Mouse (Mus musculus): Measurements from ENCODE around the gene Olfr711. TPM values are rescaled to one million over a fixed set of nuclear protein-coding genes. Genes with fewer than 3 reads are reported as not detected.
"Not testable (repeated sequence)": the region's sequence is repeated elsewhere in the genome, so short reads cannot be mapped to it uniquely, and the experiment has no call there.

Gene Olfr711
- polyA plus RNA-seq (2015; fragmentation: Nextera tagmentation; extraction: Ambion mirVana): not detected in 2 replicates

GRCm38 (mm10) chr7:106975353-106975752 lies at the start of gene Olfr711:
Gene Olfr711, minus strand, starts transcription at chr7:106975453.
- ATAC-seq: no peak
- Histone ChIP-seq H3K4me3 (ENCODE audit: low read depth, low read length) (no peak within 1 kb of the TSS), H3K27ac (ENCODE audit: low read depth, low read length) (no peak within 1 kb of the TSS), H3K9ac (ENCODE audit: low read depth, low read length) (no peak within 1 kb of the TSS), H3K9me3 (ENCODE audit: control insufficient read depth) (no peaks in the 10 kb centered on the region), H3K27me3 (replicated peaks; ENCODE audit: control insufficient read depth, insufficient read depth, low read length) (no peaks in the 10 kb centered on the region), H3K4me2 (replicated peaks; ENCODE audit: low read depth) (no peak within 1 kb of the TSS), H3K4me1 (replicated peaks; ENCODE audit: control insufficient read depth, insufficient read depth, low read length) (no peaks in the 10 kb centered on the region), H3K36me3 (ENCODE audit: control insufficient read depth, insufficient read depth) (no peaks in the 10 kb centered on the region)
- WGBS: 54% methylated on average over 1 of the region's 1 CpGs
- TF ChIP-seq CTCF (IDR thresholded peaks at IDR 0.05; ENCODE audit: low read depth): no peak

DNA sequence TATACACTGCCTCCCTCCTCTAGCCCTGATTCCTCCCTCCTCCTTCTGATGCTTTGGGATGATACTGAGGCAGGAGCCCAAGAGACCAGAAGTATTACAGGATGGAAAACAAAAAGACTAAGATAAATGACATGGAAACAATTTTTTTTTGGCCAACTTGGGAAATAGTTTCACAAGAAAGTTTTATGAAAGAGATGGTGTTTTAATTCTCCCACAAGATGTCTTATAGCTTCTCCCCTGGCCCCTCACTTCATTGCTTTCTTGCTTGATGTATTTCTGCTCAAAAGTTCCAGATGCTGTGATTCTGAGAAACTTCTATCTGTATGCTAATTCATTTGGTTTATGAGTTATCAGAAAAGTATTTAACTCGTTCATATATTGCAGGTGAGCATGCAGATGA lies 30.7 kb upstream of the Olfr711 start, which contains the start of gene Olfr2:
Gene Olfr2, minus strand, starts transcription at position 101 of the 400 bp plus-strand sequence.
- no peaks in the 10 kb centered on the region for H3K9me3 ChIP-seq (ENCODE audit: control insufficient read depth)
- no peak for TF ChIP-seq CTCF (IDR thresholded peaks at IDR 0.05; ENCODE audit: low read depth)
- no peak within 1 kb of the TSS for H3K9ac ChIP-seq (ENCODE audit: low read depth, low read length)
- H3K27me3 ChIP-seq (replicated peaks; ENCODE audit: control insufficient read depth, insufficient read depth, low read length): no peaks in the 10 kb centered on the region
- H3K27ac ChIP-seq (ENCODE audit: low read depth, low read length): no peak within 1 kb of the TSS
- no peaks in the 10 kb centered on the region for H3K36me3 ChIP-seq (ENCODE audit: control insufficient read depth, insufficient read depth)
- no peak within 1 kb of the TSS for H3K4me3 ChIP-seq (ENCODE audit: low read depth, low read length)
- WGBS: 57% methylated on average over 1 of the region's 1 CpGs
- no peak for ATAC-seq
- no peaks in the 10 kb centered on the region for H3K4me1 ChIP-seq (replicated peaks; ENCODE audit: control insufficient read depth, insufficient read depth, low read length)
- no peak within 1 kb of the TSS for H3K4me2 ChIP-seq (replicated peaks; ENCODE audit: low read depth)

- Histone ChIP-seq H3K4me2 (replicated peaks; ENCODE audit: low read depth) (no peak overlapping the region), H3K27ac (ENCODE audit: low read depth, low read length) (no peak overlapping the region), H3K4me1 (replicated peaks; ENCODE audit: control insufficient read depth, insufficient read depth, low read length) (no peaks in the 10 kb centered on the region), H3K27me3 (replicated peaks; ENCODE audit: control insufficient read depth, insufficient read depth, low read length) (no peaks in the 10 kb centered on the region), H3K9ac (ENCODE audit: low read depth, low read length) (no peak overlapping the region), H3K36me3 (ENCODE audit: control insufficient read depth, insufficient read depth) (no peaks in the 10 kb centered on the region), H3K9me3 (ENCODE audit: control insufficient read depth) (no peaks in the 10 kb centered on the region), H3K4me3 (ENCODE audit: low read depth, low read length) (no peak overlapping the region)
- 24% methylated on average over 3 of the region's 3 CpGs for WGBS
- ATAC-seq: no peak
- no peak for TF ChIP-seq CTCF (IDR thresholded peaks at IDR 0.05; ENCODE audit: low read depth)
Measured at GRCm38 (mm10) chr7:107004169-107004568, 28.9 kb upstream of the Olfr711 start.

DNA sequence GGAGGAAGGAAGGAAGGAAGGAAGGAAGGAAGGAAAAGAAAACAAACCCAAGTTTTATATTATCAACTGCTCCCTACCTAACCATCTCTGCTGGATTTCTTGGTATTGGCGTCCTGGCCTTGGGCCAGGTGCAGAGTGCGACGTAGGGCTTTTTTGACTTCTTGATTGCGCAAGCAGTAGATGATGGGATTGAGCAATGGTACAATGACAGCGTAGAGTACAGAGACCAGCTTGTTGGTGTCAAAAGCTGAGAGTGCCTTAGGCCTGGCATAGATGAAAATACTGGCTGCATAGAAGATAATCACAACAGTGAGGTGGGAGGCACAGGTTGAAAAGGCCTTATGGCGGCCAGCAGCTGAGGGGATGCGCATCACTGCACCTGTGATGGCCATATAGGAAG lies 25.5 kb upstream of the Olfr711 start:
- Histone ChIP-seq H3K9me3 (ENCODE audit: control insufficient read depth) (no peaks in the 10 kb centered on the region), H3K4me3 (ENCODE audit: low read depth, low read length) (no peak overlapping the region), H3K36me3 (ENCODE audit: control insufficient read depth, insufficient read depth) (no peaks in the 10 kb centered on the region), H3K9ac (ENCODE audit: low read depth, low read length) (no peak overlapping the region), H3K4me2 (replicated peaks; ENCODE audit: low read depth) (no peak overlapping the region), H3K4me1 (replicated peaks; ENCODE audit: control insufficient read depth, insufficient read depth, low read length) (no peaks in the 10 kb centered on the region), H3K27ac (ENCODE audit: low read depth, low read length) (no peak overlapping the region), H3K27me3 (replicated peaks; ENCODE audit: control insufficient read depth, insufficient read depth, low read length) (no peaks in the 10 kb centered on the region)
- ATAC-seq: peak; percentile 77; the same call in 1 of the 2 replicates
- WGBS: 65% methylated on average over 7 of the region's 7 CpGs
- TF ChIP-seq CTCF (IDR thresholded peaks at IDR 0.05; ENCODE audit: low read depth): no peak

- WGBS: 85% methylated on average over 3 of the region's 3 CpGs
- TF ChIP-seq CTCF (IDR thresholded peaks at IDR 0.05; ENCODE audit: low read depth): no peak
- no peaks in the 10 kb centered on the region for H3K36me3 ChIP-seq (ENCODE audit: control insufficient read depth, insufficient read depth)
Measured at GRCm38 (mm10) chr7:106985236-106985635, 10.0 kb upstream of the Olfr711 start.

GRCm38 (mm10) chr7:106967503-106967902 lies 7.8 kb downstream of the Olfr711 start:
- H3K9me3 ChIP-seq (ENCODE audit: control insufficient read depth); H3K9ac ChIP-seq (ENCODE audit: low read depth, low read length); H3K36me3 ChIP-seq (ENCODE audit: control insufficient read depth, insufficient read depth); H3K27ac ChIP-seq (ENCODE audit: low read depth, low read length); H3K27me3 ChIP-seq (replicated peaks; ENCODE audit: control insufficient read depth, insufficient read depth, low read length); H3K4me2 ChIP-seq (replicated peaks; ENCODE audit: low read depth); H3K4me1 ChIP-seq (replicated peaks; ENCODE audit: control insufficient read depth, insufficient read depth, low read length); ATAC-seq; H3K4me3 ChIP-seq (ENCODE audit: low read depth, low read length): not testable (repeated sequence)
- TF ChIP-seq CTCF (IDR thresholded peaks at IDR 0.05; ENCODE audit: low read depth): peak; percentile 63

More at GRCm38 (mm10) chr7:106985236-106985635, 10.0 kb upstream of the Olfr711 start:
- Histone ChIP-seq H3K4me3 (ENCODE audit: low read depth, low read length) (no peak overlapping the region), H3K4me1 (replicated peaks; ENCODE audit: control insufficient read depth, insufficient read depth, low read length) (no peaks in the 10 kb centered on the region), H3K9ac (ENCODE audit: low read depth, low read length) (no peak overlapping the region), H3K27me3 (replicated peaks; ENCODE audit: control insufficient read depth, insufficient read depth, low read length) (no peaks in the 10 kb centered on the region), H3K4me2 (replicated peaks; ENCODE audit: low read depth) (no peak overlapping the region), H3K27ac (ENCODE audit: low read depth, low read length) (no peak overlapping the region), H3K9me3 (ENCODE audit: control insufficient read depth) (no peaks in the 10 kb centered on the region)
- no peak for ATAC-seq

DNA sequence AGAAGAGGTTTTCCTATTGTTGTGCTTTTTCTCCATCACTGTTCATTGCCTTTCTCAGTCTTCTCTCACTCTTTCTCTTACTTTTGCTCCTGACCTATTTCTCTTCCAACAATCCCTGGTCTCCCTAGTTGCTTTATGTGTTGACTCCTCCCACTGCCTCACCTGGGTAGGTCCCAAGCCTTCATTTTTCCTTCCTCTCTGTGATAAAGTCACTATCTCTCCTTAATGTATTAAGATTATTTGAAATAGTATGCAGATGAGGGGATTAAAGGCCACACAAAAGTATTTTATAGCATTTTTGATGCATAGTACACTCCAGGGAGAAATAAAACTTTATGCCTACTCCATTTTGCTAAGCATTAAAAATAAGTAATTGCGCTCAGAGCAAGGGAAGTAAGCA lies 11.4 kb downstream of the Olfr711 start, which contains the start of gene Olfr6:
Gene Olfr6, minus strand, starts transcription at position 101 of the 400 bp plus-strand sequence.
- Histone ChIP-seq H3K9me3 (ENCODE audit: control insufficient read depth) (no peaks in the 10 kb centered on the region), H3K9ac (ENCODE audit: low read depth, low read length) (no peak within 1 kb of the TSS)
- 94% methylated on average over 1 of the region's 1 CpGs for WGBS

More for the DNA sequence above, 11.4 kb downstream of the Olfr711 start, which contains the start of gene Olfr6:
- no peak for ATAC-seq
- no peak within 1 kb of the TSS for H3K27ac ChIP-seq (ENCODE audit: low read depth, low read length)
- no peak within 1 kb of the TSS for H3K4me3 ChIP-seq (ENCODE audit: low read depth, low read length)
- H3K36me3 ChIP-seq (ENCODE audit: control insufficient read depth, insufficient read depth): no peaks in the 10 kb centered on the region
- H3K4me1 ChIP-seq (replicated peaks; ENCODE audit: control insufficient read depth, insufficient read depth, low read length): no peaks in the 10 kb centered on the region
- H3K27me3 ChIP-seq (replicated peaks; ENCODE audit: control insufficient read depth, insufficient read depth, low read length): no peaks in the 10 kb centered on the region
- no peak for TF ChIP-seq CTCF (IDR thresholded peaks at IDR 0.05; ENCODE audit: low read depth)
- H3K4me2 ChIP-seq (replicated peaks; ENCODE audit: low read depth): no peak within 1 kb of the TSS
